ENCODE assay signal across 8 mouse cellular contexts in genomic region chr10:80827870-80828420, GRCm38 (mm10). TPM values are rescaled to one million over a fixed set of nuclear protein-coding genes. Genes with fewer than 3 reads are reported as not detected.
DNase-seq lines count a peak whose midpoint lies in the region; ATAC-seq and TF ChIP-seq lines count a peak whose summit lies in the region.

No protein-coding gene starts in this region.

- no peak for ATAC-seq in embryonic facial prominence, embryonic 14.5 days (ENCODE audit: low read depth)
- no peak for ATAC-seq in intestine, embryonic 15.5 days
- no peak for ATAC-seq in neural tube, embryonic 13.5 days (ENCODE audit: low read depth)
- ATAC-seq in inflammation-experienced regulatory T-cells, adult 6 months, result no peak

- intact Hi-C loops in left cerebral cortex, adult 2 months (cut with DNase I), result loop anchor here (5.0 kb wide), 1 partner anchor 169 kb away; no protein-coding TSS in a partner anchor
- intact Hi-C loops in left cerebral cortex, postnatal 4 days (cut with DNase I), result loop anchor here (5.0 kb wide), 1 partner anchor 169 kb away; no protein-coding TSS in a partner anchor
- intact Hi-C loops in gastrocnemius, postnatal 36 days (cut with DNase I), result no loop called here

- H3K9me3 ChIP-seq in embryonic facial prominence, embryonic 14.5 days (ENCODE audit: control insufficient read depth, low read length), result no peaks in the 10 kb centered on the region
- no peaks in the 10 kb centered on the region for H3K9me3 ChIP-seq in intestine, embryonic 15.5 days
- no peaks in the 10 kb centered on the region for H3K9me3 ChIP-seq in neural tube, embryonic 13.5 days

- TF ChIP-seq CTCF in left cerebral cortex, adult 2 months (IDR thresholded peaks at IDR 0.05), result no peak

- H3K27ac ChIP-seq in left cerebral cortex, adult 2 months, result no peak overlapping the region
- H3K27ac ChIP-seq in embryonic facial prominence, embryonic 14.5 days (replicated peaks; ENCODE audit: low read depth, low read length), result no peak overlapping the region
- H3K27ac ChIP-seq in intestine, embryonic 15.5 days, result no peak overlapping the region
- no peak overlapping the region for H3K27ac ChIP-seq in neural tube, embryonic 13.5 days (replicated peaks)

- no peak for DNase-seq in left cerebral cortex, adult 2 months (ENCODE audit: extremely low spot score in 1 of 2, low spot score in 2 of 2)
- DNase-seq in left cerebral cortex, postnatal 4 days, result no peak
- DNase-seq in embryonic facial prominence, embryonic 14.5 days (ENCODE audit: low spot score), result no peak
- DNase-seq in gastrocnemius, postnatal 36 days, result no peak
- no peak for DNase-seq in layer of hippocampus, postnatal 14 days (ENCODE audit: low spot score in 2 of 2)

- WGBS in embryonic facial prominence, embryonic 14.5 days, result 67% methylated on average over 10 of the region's 10 CpGs
- WGBS in intestine, embryonic 15.5 days, result 68% methylated on average over 10 of the region's 10 CpGs
- 78% methylated on average over 10 of the region's 10 CpGs for WGBS in neural tube, embryonic 13.5 days

- no peaks in the 10 kb centered on the region for H3K27me3 ChIP-seq in embryonic facial prominence, embryonic 14.5 days (replicated peaks; ENCODE audit: control insufficient read depth, insufficient read depth, low read length)
- no peaks in the 10 kb centered on the region for H3K27me3 ChIP-seq in intestine, embryonic 15.5 days (replicated peaks)
- no peaks in the 10 kb centered on the region for H3K27me3 ChIP-seq in neural tube, embryonic 13.5 days

- peaks cover 23% of the 10 kb centered on the region for H3K36me3 ChIP-seq in embryonic facial prominence, embryonic 14.5 days (ENCODE audit: control insufficient read depth, insufficient read depth, low read length)
- peaks cover 10% of the 10 kb centered on the region for H3K36me3 ChIP-seq in intestine, embryonic 15.5 days
- peaks cover 26% of the 10 kb centered on the region for H3K36me3 ChIP-seq in neural tube, embryonic 13.5 days

- H3K4me3 ChIP-seq in left cerebral cortex, adult 2 months, result peak overlapping the region; percentile 93
- H3K4me3 ChIP-seq in embryonic facial prominence, embryonic 14.5 days (ENCODE audit: low read depth, low read length), result peak overlapping the region; percentile 81
- peak overlapping the region; percentile 62 for H3K4me3 ChIP-seq in intestine, embryonic 15.5 days (replicated peaks)
- peak overlapping the region; percentile 82 for H3K4me3 ChIP-seq in neural tube, embryonic 13.5 days

- peak overlapping the region; percentile 86 for H3K4me2 ChIP-seq in embryonic facial prominence, embryonic 14.5 days (ENCODE audit: low read depth, low read length)
- peak overlapping the region; percentile 87 for H3K4me2 ChIP-seq in intestine, embryonic 15.5 days (replicated peaks)
- peak overlapping the region; percentile 100 for H3K4me2 ChIP-seq in neural tube, embryonic 13.5 days

- H3K4me1 ChIP-seq in embryonic facial prominence, embryonic 14.5 days (ENCODE audit: control insufficient read depth, insufficient read depth, low read length), result peaks cover 7% of the 10 kb centered on the region; the same call in 1 of the 2 replicates
- peaks cover 35% of the 10 kb centered on the region for H3K4me1 ChIP-seq in intestine, embryonic 15.5 days (replicated peaks)
- peaks cover 31% of the 10 kb centered on the region for H3K4me1 ChIP-seq in neural tube, embryonic 13.5 days (replicated peaks)

- peak overlapping the region; percentile 94 for H3K9ac ChIP-seq in embryonic facial prominence, embryonic 14.5 days (ENCODE audit: low read depth, low read length)
- peak overlapping the region; percentile 78 for H3K9ac ChIP-seq in intestine, embryonic 15.5 days
- H3K9ac ChIP-seq in neural tube, embryonic 13.5 days, result peak overlapping the region; percentile 93

RNA-seq across cellular contexts. Expression of gene Oaz1, which starts 1.5 kb away (rescaled TPM):
- total RNA-seq in left cerebral cortex, adult 2 months (2021), result 100 to 1,000 TPM; 476 to 536 TPM
- total RNA-seq in left cerebral cortex, postnatal 4 days (2021), result 100 to 1,000 TPM; 393 to 396 TPM
- 1,606 and 1,697 TPM in 2 replicates for polyA plus RNA-seq in embryonic facial prominence, embryonic 14.5 days (2014; fragmentation: Nextera tagmentation; extraction: Ambion mirVana)
- 1,393 and 1,601 TPM in 2 replicates for polyA plus RNA-seq in intestine, embryonic 15.5 days (2015; fragmentation: Nextera tagmentation; extraction: Ambion mirVana)
- polyA plus RNA-seq in neural tube, embryonic 13.5 days (2015; fragmentation: Nextera tagmentation; extraction: Ambion mirVana), result 1,173 and 1,183 TPM in 2 replicates
- 1,000 to 10,000 TPM; 1,680 to 2,431 (median 2,240) TPM for polyA plus RNA-seq in inflammation-experienced regulatory T-cells, adult 6 months (2017; shearing (Covaris generic))
- 100 to 1,000 TPM; 611 to 682 TPM for total RNA-seq in gastrocnemius, postnatal 36 days (2021)
- 100 to 1,000 TPM; 429 to 450 TPM for total RNA-seq in layer of hippocampus, postnatal 14 days (2021)

RNA-seq across cellular contexts. Expression of gene Jsrp1, which starts 14.6 kb away (rescaled TPM):
- 1 to 10 TPM; 5.9 to 7.4 TPM for total RNA-seq in left cerebral cortex, adult 2 months (2021)
- under 1 TPM; 0.54 to 0.64 TPM for total RNA-seq in left cerebral cortex, postnatal 4 days (2021)
- 13.0 and 20.3 TPM in 2 replicates for polyA plus RNA-seq in embryonic facial prominence, embryonic 14.5 days (2014; fragmentation: Nextera tagmentation; extraction: Ambion mirVana)
- polyA plus RNA-seq in intestine, embryonic 15.5 days (2015; fragmentation: Nextera tagmentation; extraction: Ambion mirVana), result 0.88 and 1.2 TPM in 2 replicates
- polyA plus RNA-seq in neural tube, embryonic 13.5 days (2015; fragmentation: Nextera tagmentation; extraction: Ambion mirVana), result 0.76 and 1.1 TPM in 2 replicates
- not detected for polyA plus RNA-seq in inflammation-experienced regulatory T-cells, adult 6 months (2017; shearing (Covaris generic))
- total RNA-seq in gastrocnemius, postnatal 36 days (2021), result 100 to 1,000 TPM; 387 to 405 TPM
- 1 to 10 TPM; 2.1 to 2.6 TPM for total RNA-seq in layer of hippocampus, postnatal 14 days (2021)

RNA-seq across cellular contexts. Expression of gene Lingo3, which starts 15.9 kb away (rescaled TPM):
- total RNA-seq in left cerebral cortex, adult 2 months (2021), result 10 to 100 TPM; 38.3 to 42.8 TPM
- total RNA-seq in left cerebral cortex, postnatal 4 days (2021), result 10 to 100 TPM; 21.4 to 24.6 TPM
- polyA plus RNA-seq in embryonic facial prominence, embryonic 14.5 days (2014; fragmentation: Nextera tagmentation; extraction: Ambion mirVana), result 1.2 and 1.3 TPM in 2 replicates
- polyA plus RNA-seq in intestine, embryonic 15.5 days (2015; fragmentation: Nextera tagmentation; extraction: Ambion mirVana), result 0.05 and 0.09 TPM in 2 replicates
- polyA plus RNA-seq in neural tube, embryonic 13.5 days (2015; fragmentation: Nextera tagmentation; extraction: Ambion mirVana), result 2.3 and 3.2 TPM in 2 replicates
- polyA plus RNA-seq in inflammation-experienced regulatory T-cells, adult 6 months (2017; shearing (Covaris generic)), result not detected
- total RNA-seq in gastrocnemius, postnatal 36 days (2021), result 10 to 100 TPM in 1 of 2 experiments, 1 to 10 TPM in 1; 8.4 to 10.3 TPM
- 10 to 100 TPM; 32.6 to 35.5 TPM for total RNA-seq in layer of hippocampus, postnatal 14 days (2021)

RNA-seq across cellular contexts. Expression of gene Amh, which starts 22.9 kb away (rescaled TPM):
- 1 to 10 TPM; 1.9 to 3.8 TPM for total RNA-seq in left cerebral cortex, adult 2 months (2021)
- 1 to 10 TPM; 1.9 to 2.2 TPM for total RNA-seq in left cerebral cortex, postnatal 4 days (2021)
- polyA plus RNA-seq in embryonic facial prominence, embryonic 14.5 days (2014; fragmentation: Nextera tagmentation; extraction: Ambion mirVana), result 0.13 TPM in 1 of 2 replicates, not detected in the other
- not detected in 2 replicates for polyA plus RNA-seq in intestine, embryonic 15.5 days (2015; fragmentation: Nextera tagmentation; extraction: Ambion mirVana)
- polyA plus RNA-seq in neural tube, embryonic 13.5 days (2015; fragmentation: Nextera tagmentation; extraction: Ambion mirVana), result 0.11 TPM in 1 of 2 replicates, not detected in the other
- not detected for polyA plus RNA-seq in inflammation-experienced regulatory T-cells, adult 6 months (2017; shearing (Covaris generic))
- under 1 TPM; 0.25 to 0.41 TPM for total RNA-seq in gastrocnemius, postnatal 36 days (2021)
- total RNA-seq in layer of hippocampus, postnatal 14 days (2021), result 1 to 10 TPM; 2.4 to 2.9 TPM

RNA-seq across cellular contexts. Expression of gene Lsm7, which starts 27.1 kb away (rescaled TPM):
- total RNA-seq in left cerebral cortex, adult 2 months (2021), result 10 to 100 TPM; 40.0 to 43.2 TPM
- 10 to 100 TPM; 62.0 to 67.4 TPM for total RNA-seq in left cerebral cortex, postnatal 4 days (2021)
- 303 and 331 TPM in 2 replicates for polyA plus RNA-seq in embryonic facial prominence, embryonic 14.5 days (2014; fragmentation: Nextera tagmentation; extraction: Ambion mirVana)
- 270 and 286 TPM in 2 replicates for polyA plus RNA-seq in intestine, embryonic 15.5 days (2015; fragmentation: Nextera tagmentation; extraction: Ambion mirVana)
- 199 and 218 TPM in 2 replicates for polyA plus RNA-seq in neural tube, embryonic 13.5 days (2015; fragmentation: Nextera tagmentation; extraction: Ambion mirVana)
- polyA plus RNA-seq in inflammation-experienced regulatory T-cells, adult 6 months (2017; shearing (Covaris generic)), result 100 to 1,000 TPM; 144 to 210 (median 202) TPM
- 10 to 100 TPM; 13.7 to 18.8 TPM for total RNA-seq in gastrocnemius, postnatal 36 days (2021)
- total RNA-seq in layer of hippocampus, postnatal 14 days (2021), result 10 to 100 TPM; 47.7 to 50.5 TPM

Comparison
In these comparisons a context has a peak if more than half of its experiments do, and no peak if none do; other contexts are left out.
1. RNA of gene Jsrp1, which starts 14.6 kb away (total RNA-seq): 387 to 405 TPM in gastrocnemius, postnatal 36 days; 5.9 to 7.4 TPM in left cerebral cortex, adult 2 months, 2.1 to 2.6 TPM in layer of hippocampus, postnatal 14 days and 0.54 to 0.64 TPM in left cerebral cortex, postnatal 4 days; every median in the first group is over 10 times any median in the second.
2. Peak in every context shown above with its lines, with median percentiles within 50 percentile points of each other: H3K4me3 ChIP-seq, H3K4me2 ChIP-seq and H3K9ac ChIP-seq.